Mouse (Mus musculus) G1E (cell line): Measurements from ENCODE around the gene Ick.

Source experiments
- CTCF ChIP-seq: IDR thresholded peaks from 2 replicates; pipeline ENCODE4 v1.5.1; 2012; ENCODE audit warnings: low read depth, low read length, inconsistent platforms, mixed read lengths
- GATA1 ChIP-seq: IDR thresholded peaks from 2 replicates; pipeline ENCODE4 v1.6.1; 2012; ENCODE audit warnings: borderline replicate concordance, low read length, inconsistent platforms, mixed read lengths
- GATA2 ChIP-seq: IDR thresholded peaks from 2 replicates; pipeline ENCODE4 v1.6.1; 2012; ENCODE audit warnings: low read depth, low read length, inconsistent platforms, borderline replicate concordance
- POLR2AphosphoS5 ChIP-seq: IDR thresholded peaks from 2 replicates; pipeline ENCODE4 v1.6.1; 2012; ENCODE audit warnings: low read depth, low read length, inconsistent platforms; ENCODE audit not compliant: insufficient replicate concordance
- TAL1 ChIP-seq: conservative IDR thresholded peaks from 2 replicates; pipeline ENCODE4 v1.6.1; 2012; ENCODE audit warnings: low read depth, low read length, inconsistent platforms, mixed read lengths

GRCm38 (mm10) chr9:78211521-78211920 lies 102.5 kb downstream of the Ick start:
- TF ChIP-seq CTCF (no peak), TAL1 (no peak), GATA1 (no peak), POLR2AphosphoS5 (no peak), GATA2 (no peak)
